ENCODE assay signal across 28 mouse cellular contexts in the genomic region with DNA sequence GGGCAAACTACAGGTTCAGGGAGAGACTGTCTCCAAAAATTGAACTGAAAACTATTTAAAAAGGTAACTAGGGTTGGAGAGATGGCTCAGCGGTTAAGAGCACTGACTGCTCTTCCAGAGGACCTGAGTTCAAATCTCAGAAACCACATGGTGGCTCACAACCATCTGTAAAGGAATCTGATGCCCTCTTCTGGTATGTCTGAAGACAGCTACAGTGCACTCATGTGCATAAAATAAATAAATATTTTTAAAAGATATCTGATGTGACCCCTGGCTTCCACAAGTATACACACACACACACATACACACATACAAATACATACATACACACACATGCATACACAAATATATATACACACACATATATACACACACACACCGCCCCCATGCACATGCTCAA. TPM values are rescaled to one million over a fixed set of nuclear protein-coding genes. Genes with fewer than 3 reads are reported as not detected.
DNase-seq lines count a peak whose midpoint lies in the region; ATAC-seq and TF ChIP-seq lines count a peak whose summit lies in the region.
"Had no signal": no experiment of that assay in that cellular context is flagged by ENCODE, and none has a peak within 500 bp of the region (broad histone marks: within the 10 kb centered on the region; RNA-seq: fewer than 3 reads in every experiment).

No protein-coding gene starts in this region.

- H3K27me3 ChIP-seq in heart, postnatal 0 days (ENCODE audit: control insufficient read depth, insufficient read depth, low read length), result no peaks in the 10 kb centered on the region
- no peaks in the 10 kb centered on the region for H3K27me3 ChIP-seq in midbrain, postnatal 0 days (ENCODE audit: insufficient read depth, low read length)
- H3K27me3 ChIP-seq in midbrain, embryonic 10.5 days (ENCODE audit: low read depth, poor library complexity, severe bottlenecking), result no peaks in the 10 kb centered on the region
- H3K27me3 ChIP-seq: embryonic facial prominence, embryonic 13.5 days; forebrain, embryonic 15.5 days; hindbrain, embryonic 12.5 days; limb, embryonic 12.5 days; neural tube, embryonic 15.5 days had no signal

- no peaks in the 10 kb centered on the region for H3K9me3 ChIP-seq in heart, postnatal 0 days (replicated peaks; ENCODE audit: control insufficient read depth, low read length)
- no peaks in the 10 kb centered on the region for H3K9me3 ChIP-seq in midbrain, postnatal 0 days (ENCODE audit: low read length)
- H3K9me3 ChIP-seq in midbrain, embryonic 10.5 days (replicated peaks), result no peaks in the 10 kb centered on the region
- H3K9me3 ChIP-seq: embryonic facial prominence, embryonic 13.5 days; forebrain, embryonic 10.5 days; forebrain, embryonic 15.5 days; heart, embryonic 13.5 days; hindbrain, embryonic 12.5 days; limb, embryonic 12.5 days; neural tube, embryonic 15.5 days had no signal

- intact Hi-C loops in left cerebral cortex, adult 2 months (cut with DNase I), result no loop called here

- H3K27ac ChIP-seq in heart, postnatal 0 days (ENCODE audit: low read depth), result no peak overlapping the region
- no peak overlapping the region for H3K27ac ChIP-seq in left cerebral cortex, adult 2 months
- H3K27ac ChIP-seq in midbrain, postnatal 0 days (ENCODE audit: low read depth, low read length), result no peak overlapping the region
- no peak overlapping the region for H3K27ac ChIP-seq in midbrain, embryonic 10.5 days (replicated peaks)
- H3K27ac ChIP-seq: embryonic facial prominence, embryonic 13.5 days; forebrain, embryonic 10.5 days; forebrain, embryonic 15.5 days; heart, embryonic 13.5 days; hindbrain, embryonic 12.5 days; limb, embryonic 12.5 days; neural tube, embryonic 15.5 days had no signal

- no peaks in the 10 kb centered on the region for H3K4me1 ChIP-seq in heart, postnatal 0 days (ENCODE audit: control insufficient read depth, insufficient read depth)
- H3K4me1 ChIP-seq in midbrain, postnatal 0 days (ENCODE audit: insufficient read depth, low read length), result no peaks in the 10 kb centered on the region
- no peaks in the 10 kb centered on the region for H3K4me1 ChIP-seq in midbrain, embryonic 10.5 days
- H3K4me1 ChIP-seq: forebrain, embryonic 10.5 days; hindbrain, embryonic 12.5 days; limb, embryonic 12.5 days had no signal

- ATAC-seq in heart, postnatal 0 days (ENCODE audit: insufficient read depth, low read depth), result no peak
- no peak for ATAC-seq in midbrain, postnatal 0 days (ENCODE audit: low FRiP score)
- ATAC-seq: forebrain, embryonic 15.5 days had no signal

- no peak for DNase-seq in heart, postnatal 0 days (ENCODE audit: low spot score)
- DNase-seq in heart, postnatal 4 days, result no peak
- no peak for DNase-seq in left cerebral cortex, adult 2 months (ENCODE audit: extremely low spot score in 1 of 2, low spot score in 2 of 2)
- DNase-seq in left cerebral cortex, adult 8-10 months (ENCODE audit: low spot score in 2 of 2), result no peak
- no peak for DNase-seq in midbrain, postnatal 0 days (ENCODE audit: low spot score)
- no peak for DNase-seq in midbrain, embryonic 10.5 days (ENCODE audit: low spot score)
- DNase-seq in right cerebral cortex, adult 2 months (ENCODE audit: low spot score in 2 of 2), result no peak
- DNase-seq: adrenal gland, postnatal 25 days; cerebellum, adult 18-20 months; cerebellum, postnatal 10 days; gastrocnemius, postnatal 36 days; heart, postnatal 14 days; kidney, adult 18-20 months; kidney, postnatal 4 days; lung, adult 2 months; midbrain, embryonic 14.5 days; retina, postnatal 1 day; spleen, adult 18-20 months; thymus, adult 18-20 months; thymus, postnatal 25 days had no signal

- H3K4me2 ChIP-seq in heart, postnatal 0 days (ENCODE audit: low read depth, low read length), result no peak overlapping the region
- no peak overlapping the region for H3K4me2 ChIP-seq in midbrain, postnatal 0 days (ENCODE audit: low read depth, low read length, poor library complexity, severe bottlenecking)
- H3K4me2 ChIP-seq: embryonic facial prominence, embryonic 13.5 days; forebrain, embryonic 15.5 days; heart, embryonic 13.5 days; hindbrain, embryonic 12.5 days; limb, embryonic 12.5 days; liver, embryonic 11.5 days; neural tube, embryonic 15.5 days had no signal

- no peak for TF ChIP-seq EP300 in heart, postnatal 0 days (IDR thresholded peaks at IDR 0.05; ENCODE audit: low read depth)

- H3K9ac ChIP-seq in heart, postnatal 0 days (replicated peaks; ENCODE audit: low read depth, low read length), result no peak overlapping the region
- no peak overlapping the region for H3K9ac ChIP-seq in midbrain, postnatal 0 days (replicated peaks; ENCODE audit: low read length, poor library complexity, severe bottlenecking)
- H3K9ac ChIP-seq: embryonic facial prominence, embryonic 13.5 days; forebrain, embryonic 15.5 days; heart, embryonic 13.5 days; hindbrain, embryonic 12.5 days; limb, embryonic 12.5 days; neural tube, embryonic 15.5 days had no signal

- H3K4me3 ChIP-seq in heart, postnatal 0 days (ENCODE audit: low read depth, low read length), result no peak overlapping the region
- H3K4me3 ChIP-seq in left cerebral cortex, adult 2 months, result no peak overlapping the region
- H3K4me3 ChIP-seq in midbrain, postnatal 0 days (ENCODE audit: low read depth, low read length), result no peak overlapping the region
- H3K4me3 ChIP-seq in midbrain, embryonic 10.5 days, result no peak overlapping the region
- H3K4me3 ChIP-seq: embryonic facial prominence, embryonic 13.5 days; forebrain, embryonic 10.5 days; forebrain, embryonic 15.5 days; heart, embryonic 13.5 days; hindbrain, embryonic 12.5 days; limb, embryonic 12.5 days; neural tube, embryonic 15.5 days had no signal

- 100% methylated on average over 2 of the region's 2 CpGs for WGBS in heart, postnatal 0 days
- 97% methylated on average over 2 of the region's 2 CpGs for WGBS in midbrain, postnatal 0 days
- 95% methylated on average over 2 of the region's 2 CpGs for WGBS in midbrain, embryonic 10.5 days

- TF ChIP-seq CTCF in heart, postnatal 0 days (IDR thresholded peaks at IDR 0.05; ENCODE audit: low read depth), result peak; percentile 9; the same call in 1 of the 2 replicates
- peak; percentile 20 for TF ChIP-seq CTCF in left cerebral cortex, adult 2 months (IDR thresholded peaks at IDR 0.05)
- TF ChIP-seq CTCF in midbrain, postnatal 0 days (IDR thresholded peaks at IDR 0.05), result peak; percentile 29; the same call in 1 of the 2 replicates

- H3K36me3 ChIP-seq in heart, postnatal 0 days (replicated peaks; ENCODE audit: control insufficient read depth, insufficient read depth, low read length), result no peaks in the 10 kb centered on the region
- no peaks in the 10 kb centered on the region for H3K36me3 ChIP-seq in midbrain, postnatal 0 days (ENCODE audit: insufficient read depth, low read length)
- H3K36me3 ChIP-seq in midbrain, embryonic 10.5 days, result no peaks in the 10 kb centered on the region
- H3K36me3 ChIP-seq: embryonic facial prominence, embryonic 13.5 days; forebrain, embryonic 10.5 days; forebrain, embryonic 15.5 days; heart, embryonic 13.5 days; hindbrain, embryonic 12.5 days; limb, embryonic 12.5 days; neural tube, embryonic 15.5 days had no signal

RNA-seq across cellular contexts. Expression of gene Zfp326, which starts 31.3 kb away (rescaled TPM):
- total RNA-seq in heart, postnatal 0 days (2014; rRNA removed; ENCODE audit: low replicate concordance), result 1.8 and 14.6 TPM in 2 replicates
- polyA plus RNA-seq in heart, postnatal 0 days (2015; fragmentation: Nextera tagmentation; extraction: Ambion mirVana), result 24.5 and 26.7 TPM in 2 replicates
- total RNA-seq in heart, postnatal 4 days (2021), result 10 to 100 TPM; 31.6 to 32.1 TPM
- total RNA-seq in left cerebral cortex, adult 2 months (2021), result 10 to 100 TPM; 35.9 to 37.9 TPM
- 10 to 100 TPM; 23.4 to 31.5 (median 29.7) TPM for total RNA-seq in left cerebral cortex, adult 8-10 months (2022)
- total RNA-seq in midbrain, postnatal 0 days (2014; rRNA removed), result 17.7 and 30.5 TPM in 2 replicates
- 26.6 and 40.8 TPM in 2 replicates for polyA plus RNA-seq in midbrain, postnatal 0 days (2015; fragmentation: Nextera tagmentation; extraction: Ambion mirVana)
- 51.4 and 57.4 TPM in 2 replicates for polyA plus RNA-seq in midbrain, embryonic 10.5 days (2016; fragmentation: Nextera tagmentation; extraction: Ambion mirVana)
